Mouse (Mus musculus): ENCODE results near the gene Mtmr14. TPM values are rescaled to one million over a fixed set of nuclear protein-coding genes. Genes with fewer than 3 reads are reported as not detected.
A peak's percentile ranks its signal among the peaks of the same experiment; 100 is the strongest.

Mtmr14 gene
- polyA plus RNA-seq, 1 experiment from 2014 or later = 44.7 TPM

DNA sequence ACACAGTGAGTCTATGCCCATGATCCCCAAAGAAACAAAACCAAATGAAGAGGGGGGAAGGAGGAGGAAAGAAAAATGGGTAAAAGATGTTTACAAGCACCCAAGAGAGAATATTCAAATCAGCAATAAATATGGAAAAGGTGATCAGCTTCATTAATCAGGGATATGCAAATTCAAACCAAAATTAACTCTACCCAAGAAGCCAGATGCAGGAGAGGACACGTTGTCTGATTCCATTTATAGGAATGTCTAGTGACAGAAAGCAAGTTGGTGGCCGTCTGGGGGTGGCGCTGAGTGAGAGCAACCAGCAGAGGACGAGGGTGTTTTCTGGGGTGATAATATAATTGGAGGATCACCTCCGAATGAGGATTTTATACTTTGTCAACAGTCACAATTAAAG, 2.5 kb upstream of the Mtmr14 start:
- H3K4me3 ChIP-seq (ENCODE audit: low read depth, low read length) = no peak overlapping the region
- no peak for ATAC-seq (ENCODE audit: low FRiP score)
- 64% methylated on average over 5 of the region's 5 CpGs for WGBS
- peaks cover 7% of the 10 kb centered on the region; the same call in 1 of the 2 replicates for H3K4me1 ChIP-seq (replicated peaks; ENCODE audit: control insufficient read depth, insufficient read depth, low read length)
- H3K27ac ChIP-seq (ENCODE audit: low read depth, low read length) = no peak overlapping the region
- H3K36me3 ChIP-seq (ENCODE audit: control insufficient read depth, insufficient read depth, low read length) = no peaks in the 10 kb centered on the region
- H3K9ac ChIP-seq (ENCODE audit: low read depth, low read length) = no peak overlapping the region
- H3K27me3 ChIP-seq (ENCODE audit: control insufficient read depth, insufficient read depth, low read length) = no peaks in the 10 kb centered on the region
- DNase-seq (ENCODE audit: low spot score) = no peak
- no peak overlapping the region for H3K4me2 ChIP-seq (replicated peaks; ENCODE audit: low read depth, low read length)
- no peaks in the 10 kb centered on the region for H3K9me3 ChIP-seq (ENCODE audit: control insufficient read depth, low read length)

DNA sequence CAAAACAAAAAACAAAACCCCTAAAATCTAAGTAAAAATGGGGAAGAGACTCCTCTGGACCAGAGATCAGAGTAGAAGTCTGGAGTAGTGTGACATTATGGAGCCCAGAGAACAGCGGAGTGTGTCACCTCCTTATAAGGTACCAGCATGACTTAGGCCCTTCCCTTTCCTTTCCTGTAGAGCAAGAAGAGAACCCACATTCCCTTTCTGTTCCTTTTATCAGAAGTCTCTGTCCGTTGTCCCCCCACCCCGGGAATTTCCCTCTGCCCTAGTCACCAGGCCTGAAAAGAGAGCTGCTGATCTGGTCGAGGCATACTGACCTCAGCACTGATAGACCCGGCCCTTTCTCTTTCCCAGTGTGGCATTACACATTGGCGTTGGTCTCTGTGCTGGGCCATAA, 799 bp downstream of the Mtmr14 start:
- DNase-seq (ENCODE audit: low spot score) (no peak), ATAC-seq (ENCODE audit: low FRiP score) (no peak)
- Histone ChIP-seq H3K27me3 (ENCODE audit: control insufficient read depth, insufficient read depth, low read length) (no peaks in the 10 kb centered on the region), H3K9me3 (ENCODE audit: control insufficient read depth, low read length) (no peaks in the 10 kb centered on the region), H3K27ac (ENCODE audit: low read depth, low read length) (no peak overlapping the region), H3K4me2 (replicated peaks; ENCODE audit: low read depth, low read length) (peak overlapping the region; percentile 83), H3K9ac (ENCODE audit: low read depth, low read length) (peak overlapping the region; percentile 88), H3K4me1 (replicated peaks; ENCODE audit: control insufficient read depth, insufficient read depth, low read length) (peaks cover 7% of the 10 kb centered on the region; the same call in 1 of the 2 replicates), H3K36me3 (ENCODE audit: control insufficient read depth, insufficient read depth, low read length) (no peaks in the 10 kb centered on the region), H3K4me3 (ENCODE audit: low read depth, low read length) (peak overlapping the region; percentile 97)
- WGBS = 45% methylated on average over 6 of the region's 6 CpGs

DNA sequence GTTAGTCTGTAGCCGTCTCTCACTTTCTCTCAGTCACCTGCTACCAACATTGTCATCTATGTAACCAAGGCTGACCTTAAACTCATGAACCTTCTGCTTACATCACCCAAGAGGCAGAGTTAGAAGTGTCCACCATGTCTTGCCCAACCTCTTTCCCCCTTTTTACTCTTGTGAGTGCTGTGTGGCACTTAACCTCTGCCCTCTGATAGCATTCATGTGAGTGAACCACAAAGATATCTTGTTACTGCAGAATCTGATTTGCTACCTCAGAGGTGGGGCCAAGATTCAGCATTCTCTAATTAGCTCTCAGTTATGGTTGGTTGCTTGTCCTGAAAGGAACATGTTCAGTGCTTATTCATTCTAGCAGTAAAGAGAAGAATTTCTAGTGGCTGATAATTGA, 5.1 kb downstream of the Mtmr14 start:
- Histone ChIP-seq H3K4me1 (replicated peaks; ENCODE audit: control insufficient read depth, insufficient read depth, low read length) (peaks cover 7% of the 10 kb centered on the region; the same call in 1 of the 2 replicates), H3K9ac (ENCODE audit: low read depth, low read length) (no peak overlapping the region), H3K27me3 (ENCODE audit: control insufficient read depth, insufficient read depth, low read length) (no peaks in the 10 kb centered on the region), H3K4me2 (replicated peaks; ENCODE audit: low read depth, low read length) (no peak overlapping the region), H3K36me3 (ENCODE audit: control insufficient read depth, insufficient read depth, low read length) (no peaks in the 10 kb centered on the region), H3K27ac (ENCODE audit: low read depth, low read length) (no peak overlapping the region), H3K9me3 (ENCODE audit: control insufficient read depth, low read length) (no peaks in the 10 kb centered on the region), H3K4me3 (ENCODE audit: low read depth, low read length) (no peak overlapping the region)
- DNase-seq (ENCODE audit: low spot score) (no peak), ATAC-seq (ENCODE audit: low FRiP score) (no peak)
- WGBS = 90% methylated on average over 1 of the region's 1 CpGs

DNA sequence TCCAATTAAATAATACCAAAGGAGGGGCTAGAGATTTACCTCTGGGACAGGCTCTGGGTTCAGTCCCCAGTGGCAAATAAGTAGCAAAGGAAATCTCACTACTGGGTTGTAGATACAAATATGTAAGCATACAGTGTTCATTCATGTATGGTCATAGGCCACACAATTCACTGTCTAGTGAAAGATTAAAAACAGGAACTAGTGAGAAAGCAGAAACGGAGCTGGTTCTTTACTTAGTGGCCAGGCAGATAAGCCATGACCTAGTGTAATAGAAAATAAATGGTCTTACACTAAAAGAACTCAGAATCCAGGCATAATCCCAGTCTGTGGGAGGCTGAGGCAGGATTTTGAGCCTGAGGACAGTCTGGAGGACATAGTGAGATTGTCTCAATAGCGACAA, 7.9 kb downstream of the Mtmr14 start:
- no peak for DNase-seq (ENCODE audit: low spot score)
- H3K4me3 ChIP-seq (ENCODE audit: low read depth, low read length) = no peak overlapping the region
- H3K27ac ChIP-seq (ENCODE audit: low read depth, low read length) = no peak overlapping the region
- no peaks in the 10 kb centered on the region for H3K9me3 ChIP-seq (ENCODE audit: control insufficient read depth, low read length)
- H3K9ac ChIP-seq (ENCODE audit: low read depth, low read length) = no peak overlapping the region
- H3K27me3 ChIP-seq (ENCODE audit: control insufficient read depth, insufficient read depth, low read length) = no peaks in the 10 kb centered on the region
- no peak for ATAC-seq (ENCODE audit: low FRiP score)
- no peaks in the 10 kb centered on the region for H3K4me1 ChIP-seq (replicated peaks; ENCODE audit: control insufficient read depth, insufficient read depth, low read length)
- WGBS = 96% methylated on average over 2 of the region's 2 CpGs
- H3K36me3 ChIP-seq (ENCODE audit: control insufficient read depth, insufficient read depth, low read length) = no peaks in the 10 kb centered on the region
- no peak overlapping the region for H3K4me2 ChIP-seq (replicated peaks; ENCODE audit: low read depth, low read length)

DNA sequence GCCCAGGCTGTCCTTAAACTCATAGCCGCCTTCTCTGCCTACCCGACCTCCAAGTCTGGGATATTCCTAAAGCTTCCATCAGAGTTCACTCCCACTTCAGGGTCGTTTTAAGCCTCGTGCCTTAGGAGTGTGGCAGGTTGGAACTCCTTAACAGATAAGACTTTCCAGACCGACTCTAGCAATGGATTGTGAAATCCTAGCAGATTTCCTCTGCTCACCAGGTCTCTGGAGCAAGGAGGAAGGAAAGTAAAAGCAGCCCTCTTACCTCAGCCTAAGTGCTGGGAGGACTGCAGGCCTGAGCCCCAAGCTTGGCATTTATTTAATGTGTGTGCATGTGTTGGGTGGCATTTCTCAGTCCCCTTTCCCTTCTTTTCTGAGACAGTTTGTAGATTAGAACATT, 13.1 kb downstream of the Mtmr14 start:
- Histone ChIP-seq H3K36me3 (ENCODE audit: control insufficient read depth, insufficient read depth, low read length) (peaks cover 6% of the 10 kb centered on the region; the same call in 1 of the 2 replicates), H3K9me3 (ENCODE audit: control insufficient read depth, low read length) (no peaks in the 10 kb centered on the region), H3K4me3 (ENCODE audit: low read depth, low read length) (no peak overlapping the region), H3K4me2 (replicated peaks; ENCODE audit: low read depth, low read length) (no peak overlapping the region), H3K27me3 (ENCODE audit: control insufficient read depth, insufficient read depth, low read length) (no peaks in the 10 kb centered on the region), H3K4me1 (replicated peaks; ENCODE audit: control insufficient read depth, insufficient read depth, low read length) (no peaks in the 10 kb centered on the region), H3K27ac (ENCODE audit: low read depth, low read length) (no peak overlapping the region), H3K9ac (ENCODE audit: low read depth, low read length) (no peak overlapping the region)
- 90% methylated on average over 5 of the region's 5 CpGs for WGBS
- no peak for DNase-seq (ENCODE audit: low spot score)
- no peak for ATAC-seq (ENCODE audit: low FRiP score)

DNA sequence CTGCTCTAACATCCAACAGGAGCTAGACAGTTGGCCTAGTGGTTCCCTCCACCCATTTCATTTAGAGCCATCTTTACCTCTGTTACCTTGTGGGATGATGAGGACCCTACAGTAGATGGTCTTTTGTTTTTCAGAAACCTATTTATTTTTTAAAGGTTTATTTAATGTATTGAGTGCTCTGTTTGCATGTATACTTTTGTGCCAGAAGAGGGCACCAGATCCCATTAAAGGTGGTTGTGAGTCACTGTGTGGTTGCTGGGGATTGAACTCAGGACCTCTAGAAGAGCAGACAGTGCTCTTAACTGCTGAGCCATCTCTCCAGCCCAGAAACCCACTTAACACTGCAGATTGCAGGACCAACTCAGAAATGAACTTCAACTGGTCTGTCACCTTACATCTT, 14.3 kb downstream of the Mtmr14 start:
- ATAC-seq (ENCODE audit: low FRiP score) (no peak), DNase-seq (ENCODE audit: low spot score) (no peak)
- Histone ChIP-seq H3K27me3 (ENCODE audit: control insufficient read depth, insufficient read depth, low read length) (no peaks in the 10 kb centered on the region), H3K4me2 (replicated peaks; ENCODE audit: low read depth, low read length) (no peak overlapping the region), H3K4me3 (ENCODE audit: low read depth, low read length) (no peak overlapping the region), H3K27ac (ENCODE audit: low read depth, low read length) (no peak overlapping the region), H3K36me3 (ENCODE audit: control insufficient read depth, insufficient read depth, low read length) (peaks cover 6% of the 10 kb centered on the region; the same call in 1 of the 2 replicates), H3K4me1 (replicated peaks; ENCODE audit: control insufficient read depth, insufficient read depth, low read length) (no peaks in the 10 kb centered on the region), H3K9ac (ENCODE audit: low read depth, low read length) (no peak overlapping the region), H3K9me3 (ENCODE audit: control insufficient read depth, low read length) (no peaks in the 10 kb centered on the region)

DNA sequence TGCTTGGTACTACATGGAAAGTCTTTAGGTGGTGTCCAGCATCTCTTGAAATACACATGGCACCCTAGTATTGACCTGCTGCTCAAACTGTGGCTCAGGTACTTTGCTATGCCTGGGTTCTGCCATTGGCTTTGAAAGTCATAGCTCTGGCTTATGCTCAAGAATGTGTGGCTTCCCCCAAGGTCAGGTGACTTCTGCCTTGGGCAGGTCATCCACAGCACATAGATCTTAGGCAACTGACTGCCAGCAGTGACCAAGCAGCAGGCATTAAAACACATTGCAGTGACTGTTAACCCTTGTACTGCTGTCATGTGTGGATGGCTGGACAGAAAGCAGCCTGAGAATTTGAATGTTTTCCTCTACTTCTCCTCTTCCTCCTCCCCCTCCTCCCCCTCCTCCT, 17.3 kb downstream of the Mtmr14 start:
- peaks cover 11% of the 10 kb centered on the region; the same call in 1 of the 2 replicates for H3K36me3 ChIP-seq (ENCODE audit: control insufficient read depth, insufficient read depth, low read length)

DNA sequence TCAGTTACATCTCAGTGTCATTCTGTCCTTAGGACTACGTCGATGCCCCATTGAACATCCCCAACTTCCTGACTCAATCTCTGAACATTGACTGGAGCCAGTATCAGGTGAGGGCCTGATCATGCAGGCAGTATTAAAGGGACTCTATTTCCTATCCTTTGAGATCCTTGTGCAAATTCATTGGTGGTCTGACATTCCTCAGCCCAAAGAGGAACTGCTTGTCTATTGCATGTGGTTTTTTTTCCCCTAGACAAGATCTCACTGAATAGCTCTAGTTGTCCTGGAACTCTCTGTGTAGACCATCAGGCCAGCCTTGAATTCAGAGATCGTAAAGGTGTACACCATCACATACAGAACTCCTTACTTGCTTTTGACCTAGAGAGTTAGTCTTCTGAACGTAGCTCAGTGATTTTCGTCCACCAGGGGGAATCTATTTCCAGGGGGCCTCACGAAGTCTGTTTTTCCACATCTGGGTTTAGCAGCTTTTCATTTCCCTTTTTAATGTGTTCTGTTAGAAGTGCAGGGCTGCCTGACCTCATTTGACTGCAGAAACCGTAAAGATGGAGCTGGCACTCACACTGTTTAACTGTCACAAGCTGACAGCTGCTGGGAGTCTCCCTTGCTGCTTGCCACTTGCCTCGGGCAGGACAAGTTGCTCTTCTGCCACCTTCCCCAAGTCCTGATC, 23.7 kb downstream of the Mtmr14 start:
- WGBS = 88% methylated on average over 8 of the region's 8 CpGs
- Histone ChIP-seq H3K4me3 (ENCODE audit: low read depth, low read length) (no peak overlapping the region), H3K9ac (ENCODE audit: low read depth, low read length) (no peak overlapping the region), H3K36me3 (ENCODE audit: control insufficient read depth, insufficient read depth, low read length) (0 out of 2 replicates have a peak, but pooled peaks cover 5% of the 10 kb centered on the region), H3K4me2 (replicated peaks; ENCODE audit: low read depth, low read length) (no peak overlapping the region), H3K4me1 (replicated peaks; ENCODE audit: control insufficient read depth, insufficient read depth, low read length) (no peaks in the 10 kb centered on the region), H3K9me3 (ENCODE audit: control insufficient read depth, low read length) (no peaks in the 10 kb centered on the region), H3K27ac (ENCODE audit: low read depth, low read length) (no peak overlapping the region), H3K27me3 (ENCODE audit: control insufficient read depth, insufficient read depth, low read length) (no peaks in the 10 kb centered on the region)
- ATAC-seq (ENCODE audit: low FRiP score) = no peak
- no peak for DNase-seq (ENCODE audit: low spot score)

More for the DNA sequence above, 17.3 kb downstream of the Mtmr14 start:
- Histone ChIP-seq H3K4me2 (replicated peaks; ENCODE audit: low read depth, low read length) (no peak overlapping the region), H3K9me3 (ENCODE audit: control insufficient read depth, low read length) (no peaks in the 10 kb centered on the region), H3K27ac (ENCODE audit: low read depth, low read length) (no peak overlapping the region), H3K9ac (ENCODE audit: low read depth, low read length) (no peak overlapping the region), H3K4me3 (ENCODE audit: low read depth, low read length) (no peak overlapping the region), H3K27me3 (ENCODE audit: control insufficient read depth, insufficient read depth, low read length) (no peaks in the 10 kb centered on the region), H3K4me1 (replicated peaks; ENCODE audit: control insufficient read depth, insufficient read depth, low read length) (no peaks in the 10 kb centered on the region)
- ATAC-seq (ENCODE audit: low FRiP score) (no peak), DNase-seq (ENCODE audit: low spot score) (no peak)

DNA sequence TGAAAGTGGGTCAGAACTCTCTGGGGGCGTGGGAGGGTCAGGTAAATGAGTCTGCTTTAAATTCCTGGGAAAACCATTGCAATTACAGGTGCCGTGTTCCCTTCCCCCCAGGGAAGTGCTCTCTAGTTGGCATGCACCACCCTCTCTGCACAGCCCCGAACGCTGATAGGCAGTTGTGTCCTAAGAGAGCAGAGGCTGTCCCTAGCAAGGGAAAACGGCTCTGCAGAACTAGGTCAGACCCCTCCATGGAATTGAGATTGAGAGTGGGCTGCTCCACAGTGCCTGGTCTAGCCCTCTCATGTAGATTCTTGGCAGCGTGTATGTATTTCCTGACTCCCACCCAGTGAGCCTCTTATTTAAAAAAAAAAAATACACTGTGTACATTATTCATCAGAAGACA, 25.9 kb downstream of the Mtmr14 start:
- Histone ChIP-seq H3K4me1 (replicated peaks; ENCODE audit: control insufficient read depth, insufficient read depth, low read length) (no peaks in the 10 kb centered on the region), H3K27me3 (ENCODE audit: control insufficient read depth, insufficient read depth, low read length) (no peaks in the 10 kb centered on the region), H3K9me3 (ENCODE audit: control insufficient read depth, low read length) (no peaks in the 10 kb centered on the region), H3K27ac (ENCODE audit: low read depth, low read length) (no peak overlapping the region), H3K4me3 (ENCODE audit: low read depth, low read length) (no peak overlapping the region), H3K4me2 (replicated peaks; ENCODE audit: low read depth, low read length) (no peak overlapping the region), H3K36me3 (ENCODE audit: control insufficient read depth, insufficient read depth, low read length) (0 out of 2 replicates have a peak, but pooled peaks cover 3% of the 10 kb centered on the region), H3K9ac (ENCODE audit: low read depth, low read length) (no peak overlapping the region)
- ATAC-seq (ENCODE audit: low FRiP score) = no peak
- no peak for DNase-seq (ENCODE audit: low spot score)
- 88% methylated on average over 6 of the region's 6 CpGs for WGBS

Measured in hindbrain, embryonic 11.5 days (tissue).